Mouse (Mus musculus) limb, embryonic 13.5 days (tissue): Measurements from ENCODE around the gene Rab44. TPM values are rescaled to one million over a fixed set of nuclear protein-coding genes. Genes with fewer than 3 reads are reported as not detected.
A peak's percentile ranks its signal among the peaks of the same experiment; 100 is the strongest.

Source experiments
- ATAC-seq: fragments of 200-750 bp; cut with Nextera tagmentation; 2 replicates; pipeline ENCODE4 v1.8.0; 2017; ENCODE audit warnings: low read depth, moderate number of reproducible peaks, moderate TSS enrichment; ENCODE audit not compliant: low FRiP score
- H3K27ac ChIP-seq: fragments of 300-500 bp; sonication (generic); 2 replicates; pipeline ENCODE4 v1.5.1; 2015; ENCODE audit warnings: inconsistent platforms, mild to moderate bottlenecking, moderate library complexity
- H3K27me3 ChIP-seq: fragments of 300-500 bp; sonication (generic); 2 replicates; pipeline ENCODE4 v1.6.1; 2015; ENCODE audit warnings: mild to moderate bottlenecking, inconsistent platforms
- H3K36me3 ChIP-seq: fragments of 300-500 bp; sonication (generic); 2 replicates; pipeline ENCODE4 v1.6.1; 2015; ENCODE audit warnings: inconsistent platforms, mild to moderate bottlenecking, moderate library complexity
- H3K4me1 ChIP-seq: fragments of 300-500 bp; sonication (generic); 2 replicates; pipeline ENCODE4 v1.6.1; 2015; ENCODE audit warnings: inconsistent platforms
- H3K4me2 ChIP-seq: fragments of 300-500 bp; sonication (generic); replicated peaks from 2 replicates; pipeline ENCODE4 v1.6.1; 2015; ENCODE audit warnings: inconsistent platforms, mild to moderate bottlenecking, moderate library complexity
- H3K4me3 ChIP-seq: fragments of 300-500 bp; sonication (generic); 2 replicates; pipeline ENCODE4 v1.5.1; 2015; ENCODE audit warnings: moderate library complexity, mild to moderate bottlenecking, inconsistent platforms
- H3K9ac ChIP-seq: fragments of 300-500 bp; sonication (generic); 2 replicates; pipeline ENCODE4 v1.6.1; 2015; ENCODE audit warnings: mild to moderate bottlenecking, inconsistent platforms
- H3K9me3 ChIP-seq: fragments of 300-500 bp; sonication (generic); 2 replicates; pipeline ENCODE4 v1.6.1; 2016; ENCODE audit warnings: inconsistent platforms
- WGBS: fragments of 180-500 bp; shearing (Covaris S2); methylation state at CpG from one replicate; pipeline ENCODE4 v1.1.7; 2015; 5-methylcytosine and 5-hydroxymethylcytosine counted together
- polyA plus RNA-seq: library from polyadenylated mRNA; unstranded; fragments of >200 nt; fragmentation: Nextera tagmentation; extraction: Ambion mirVana; gene quantifications from 2 replicates; pipeline ENCODE4 v1.2.1, GENCODE M21; 2015

Gene Rab44
- polyA plus RNA-seq, 1 experiment from 2014 or later = 0.80 TPM

DNA sequence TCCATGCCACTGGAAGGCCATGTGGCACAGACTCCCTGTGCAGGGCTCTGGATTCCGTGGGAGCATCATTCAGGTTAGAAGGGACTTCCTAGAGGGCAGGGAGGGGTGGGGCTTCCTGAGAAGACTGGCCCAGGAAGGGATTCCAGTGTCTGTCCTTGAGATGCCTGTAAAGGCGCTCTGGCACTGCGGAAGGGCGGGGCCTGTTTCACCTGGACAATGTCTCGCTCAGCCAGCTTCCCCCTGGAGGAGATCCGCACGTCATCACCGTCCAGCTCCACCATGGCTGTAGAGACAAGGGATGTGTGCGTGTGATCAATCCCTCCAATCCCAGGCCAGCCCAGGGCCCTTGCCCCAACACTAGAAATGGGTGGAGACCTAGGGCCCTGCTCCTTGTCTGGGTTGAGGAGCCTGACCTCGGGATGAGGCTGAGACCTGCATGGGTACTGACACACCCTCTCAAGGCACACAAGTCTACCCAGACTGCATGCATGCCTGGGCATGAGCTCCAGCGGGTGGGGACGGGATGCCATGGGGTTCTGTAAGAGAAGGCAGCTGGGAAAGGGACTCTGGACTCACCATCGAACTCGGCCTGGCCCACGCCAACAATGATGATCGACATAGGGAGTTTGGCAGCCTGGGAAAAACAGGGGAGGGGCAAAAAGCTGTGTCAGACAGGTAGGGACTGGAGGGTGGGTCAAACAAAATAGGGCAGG is 46.0 kb downstream of the Rab44 start:
- Histone ChIP-seq H3K27ac (no peak overlapping the region), H3K4me2 (no peak overlapping the region), H3K4me1 (peaks cover 15% of the 10 kb centered on the region), H3K4me3 (no peak overlapping the region), H3K9ac (no peak overlapping the region), H3K36me3 (no peaks in the 10 kb centered on the region), H3K27me3 (peaks cover 6% of the 10 kb centered on the region), H3K9me3 (no peaks in the 10 kb centered on the region)
- no peak for ATAC-seq
- WGBS = 80% methylated on average over 16 of the region's 16 CpGs

DNA sequence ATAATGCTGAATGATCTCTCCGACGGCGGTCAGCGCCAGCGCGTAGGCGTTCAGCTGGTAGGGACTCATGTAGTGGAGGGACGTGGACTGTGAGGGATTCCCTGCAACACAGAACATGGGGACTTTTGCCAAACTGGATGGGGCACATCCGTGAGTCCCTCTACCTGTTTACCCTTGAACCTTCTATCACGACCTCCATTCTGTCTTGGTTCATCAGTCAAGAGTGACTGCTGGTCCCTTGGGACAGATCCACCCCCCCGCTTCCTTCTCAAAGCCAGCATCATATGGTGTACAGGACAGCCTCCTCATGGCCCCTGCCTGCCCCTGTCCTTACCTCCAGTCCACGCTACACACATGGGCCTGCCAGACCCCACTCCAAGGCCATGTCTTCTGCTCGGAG is 48.4 kb downstream of the Rab44 start:
- WGBS = 94% methylated on average over 13 of the region's 13 CpGs
- H3K4me3 ChIP-seq = no peak overlapping the region
- no peak overlapping the region for H3K9ac ChIP-seq
- no peak for ATAC-seq
- no peak overlapping the region for H3K27ac ChIP-seq
- peaks cover 29% of the 10 kb centered on the region for H3K27me3 ChIP-seq
- H3K9me3 ChIP-seq = no peaks in the 10 kb centered on the region
- peaks cover 21% of the 10 kb centered on the region for H3K4me1 ChIP-seq
- H3K36me3 ChIP-seq = no peaks in the 10 kb centered on the region
- H3K4me2 ChIP-seq = no peak overlapping the region

DNA sequence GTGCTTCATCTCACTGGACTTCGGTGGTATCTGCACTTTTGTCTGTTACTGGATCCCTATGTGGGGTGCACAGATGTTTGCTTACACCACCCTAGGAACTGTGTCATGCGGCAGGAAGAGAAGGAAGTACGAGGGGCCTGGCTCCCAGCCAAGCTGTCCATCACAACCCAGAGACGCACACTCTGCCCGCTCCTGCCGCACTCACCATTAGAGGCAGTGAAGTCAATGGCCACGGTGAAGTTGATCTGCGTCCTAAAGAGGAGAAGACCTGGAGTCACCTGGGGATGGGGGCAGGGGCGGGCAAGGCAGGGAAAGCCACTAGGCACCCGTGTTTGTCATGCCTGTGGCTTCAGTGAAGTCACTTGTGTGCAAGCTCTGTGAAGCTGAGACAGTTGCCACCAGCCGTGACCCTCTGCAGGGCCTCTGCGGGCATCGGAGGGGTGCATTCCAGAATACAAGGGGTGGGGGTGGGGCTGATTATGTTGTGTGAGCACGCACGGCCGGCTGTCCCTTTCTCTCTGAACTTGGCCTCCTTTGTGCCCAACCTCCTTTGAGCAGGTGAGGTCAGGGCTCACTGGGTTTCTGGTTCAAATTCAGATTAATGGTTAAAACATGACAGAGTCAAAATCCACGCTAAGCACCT is 50.6 kb downstream of the Rab44 start:
- no peak overlapping the region for H3K4me3 ChIP-seq
- no peak overlapping the region for H3K27ac ChIP-seq
- H3K9me3 ChIP-seq = no peaks in the 10 kb centered on the region
- H3K4me1 ChIP-seq = peaks cover 24% of the 10 kb centered on the region
- H3K9ac ChIP-seq = no peak overlapping the region
- ATAC-seq = no peak
- no peaks in the 10 kb centered on the region for H3K36me3 ChIP-seq
- H3K4me2 ChIP-seq = no peak overlapping the region
- WGBS = 19% methylated on average over 17 of the region's 17 CpGs
- peaks cover 32% of the 10 kb centered on the region for H3K27me3 ChIP-seq

DNA sequence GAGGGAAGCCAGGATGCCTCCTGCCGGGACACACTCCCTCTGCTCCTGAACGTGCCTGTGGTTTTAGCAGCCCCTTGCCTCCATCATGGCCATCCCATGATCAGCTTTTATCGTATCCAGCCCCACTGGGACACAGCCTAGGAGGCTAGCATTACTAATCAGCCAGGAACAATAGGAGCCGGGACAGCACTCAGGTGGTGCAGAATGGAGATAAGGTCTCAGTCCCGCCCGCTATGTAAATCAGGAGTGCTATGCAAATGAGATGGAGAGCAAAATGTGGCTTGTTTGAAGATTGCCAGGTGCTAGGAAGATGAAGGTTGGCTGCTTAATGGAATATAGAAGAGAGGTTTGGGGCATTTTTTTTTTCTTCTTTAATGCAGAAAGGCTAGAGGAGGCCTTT is 51.5 kb downstream of the Rab44 start:
- H3K27ac ChIP-seq = no peak overlapping the region
- peaks cover 24% of the 10 kb centered on the region for H3K4me1 ChIP-seq
- no peak for ATAC-seq
- H3K36me3 ChIP-seq = no peaks in the 10 kb centered on the region
- H3K27me3 ChIP-seq = peaks cover 32% of the 10 kb centered on the region
- no peaks in the 10 kb centered on the region for H3K9me3 ChIP-seq
- H3K9ac ChIP-seq = no peak overlapping the region
- 22% methylated on average over 6 of the region's 6 CpGs for WGBS
- H3K4me3 ChIP-seq = no peak overlapping the region
- H3K4me2 ChIP-seq = no peak overlapping the region

DNA sequence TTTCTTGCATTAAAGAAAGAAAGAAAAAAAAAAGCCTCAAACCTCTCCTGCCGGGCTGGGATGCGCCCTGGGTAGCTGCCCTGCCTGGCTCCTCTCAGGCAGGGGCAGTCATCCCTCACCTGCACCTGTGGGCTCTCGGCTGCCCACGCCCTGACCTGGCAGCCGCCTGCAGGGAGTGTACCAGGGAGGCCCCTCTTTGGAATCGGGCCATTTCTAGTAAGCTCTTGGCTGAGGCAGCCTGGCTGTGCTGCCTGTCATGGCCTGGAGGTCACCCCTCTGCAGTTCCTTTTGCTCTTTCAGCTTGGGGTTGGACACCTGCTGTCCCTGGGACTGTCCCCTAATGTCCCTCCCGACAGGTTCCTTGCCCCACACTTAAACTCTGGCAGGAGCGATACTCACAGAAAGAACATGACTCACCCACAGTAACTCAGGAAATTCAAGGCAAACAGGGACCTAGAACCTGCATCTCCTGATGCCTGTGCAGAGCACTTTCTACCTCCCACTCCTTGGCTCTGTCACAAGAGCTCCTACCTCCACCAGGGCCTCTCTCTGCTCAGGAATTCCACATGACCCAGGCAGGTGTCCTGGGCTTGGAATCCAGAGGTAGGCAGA is 52.1 kb downstream of the Rab44 start:
- Histone ChIP-seq H3K36me3 (no peaks in the 10 kb centered on the region), H3K9me3 (no peaks in the 10 kb centered on the region), H3K9ac (peak overlapping the region; percentile 8; the same call in 1 of the 2 replicates), H3K4me3 (no peak overlapping the region), H3K27me3 (peaks cover 32% of the 10 kb centered on the region), H3K4me2 (no peak overlapping the region), H3K27ac (no peak overlapping the region), H3K4me1 (peaks cover 24% of the 10 kb centered on the region)
- 51% methylated on average over 8 of the region's 8 CpGs for WGBS
- ATAC-seq = no peak

DNA sequence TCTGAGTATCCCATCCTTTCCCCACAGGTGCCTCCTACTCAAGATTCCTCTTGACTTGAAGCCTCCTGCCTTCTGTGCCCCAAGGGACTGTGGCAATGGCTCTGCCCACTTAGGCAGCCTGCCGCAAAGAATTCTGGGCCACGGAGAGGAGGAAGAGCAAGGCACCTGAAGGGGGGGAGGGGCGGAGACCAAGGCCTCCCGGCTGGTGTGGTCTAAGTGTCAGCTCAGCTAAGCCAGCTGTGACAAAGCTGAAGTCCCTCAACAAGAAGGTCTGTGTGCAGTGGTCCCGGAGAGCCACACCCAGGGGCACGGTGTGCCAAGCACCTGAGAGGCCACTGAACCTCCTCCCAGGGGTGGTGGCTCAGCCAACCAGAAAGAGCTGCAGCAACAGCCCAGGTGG is 53.4 kb downstream of the Rab44 start:
- Histone ChIP-seq H3K4me3 (no peak overlapping the region), H3K9me3 (no peaks in the 10 kb centered on the region), H3K4me1 (peaks cover 24% of the 10 kb centered on the region), H3K9ac (no peak overlapping the region), H3K27ac (no peak overlapping the region), H3K36me3 (no peaks in the 10 kb centered on the region), H3K27me3 (peaks cover 32% of the 10 kb centered on the region), H3K4me2 (no peak overlapping the region)
- ATAC-seq = no peak
- WGBS = 58% methylated on average over 6 of the region's 6 CpGs

DNA sequence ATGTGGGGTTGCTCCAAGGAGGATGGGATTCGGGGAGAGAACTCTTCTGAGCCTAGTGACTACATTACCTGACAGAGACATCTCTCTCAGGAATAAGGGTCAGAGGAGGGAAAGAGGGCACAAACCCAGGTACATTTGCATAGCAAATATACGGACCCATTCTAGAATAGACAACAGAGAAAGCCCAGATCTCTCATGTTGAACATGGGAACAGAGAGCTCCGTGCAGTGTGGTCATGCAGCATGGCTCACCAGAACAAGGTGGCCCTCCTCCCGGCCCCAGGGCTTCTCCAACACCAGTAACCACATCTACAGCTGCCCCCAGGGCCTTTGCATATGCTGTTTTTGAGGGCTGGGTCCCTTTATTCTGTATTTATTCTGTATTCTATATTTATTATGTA is 54.5 kb downstream of the Rab44 start:
- peaks cover 32% of the 10 kb centered on the region for H3K27me3 ChIP-seq
- ATAC-seq = no peak

DNA sequence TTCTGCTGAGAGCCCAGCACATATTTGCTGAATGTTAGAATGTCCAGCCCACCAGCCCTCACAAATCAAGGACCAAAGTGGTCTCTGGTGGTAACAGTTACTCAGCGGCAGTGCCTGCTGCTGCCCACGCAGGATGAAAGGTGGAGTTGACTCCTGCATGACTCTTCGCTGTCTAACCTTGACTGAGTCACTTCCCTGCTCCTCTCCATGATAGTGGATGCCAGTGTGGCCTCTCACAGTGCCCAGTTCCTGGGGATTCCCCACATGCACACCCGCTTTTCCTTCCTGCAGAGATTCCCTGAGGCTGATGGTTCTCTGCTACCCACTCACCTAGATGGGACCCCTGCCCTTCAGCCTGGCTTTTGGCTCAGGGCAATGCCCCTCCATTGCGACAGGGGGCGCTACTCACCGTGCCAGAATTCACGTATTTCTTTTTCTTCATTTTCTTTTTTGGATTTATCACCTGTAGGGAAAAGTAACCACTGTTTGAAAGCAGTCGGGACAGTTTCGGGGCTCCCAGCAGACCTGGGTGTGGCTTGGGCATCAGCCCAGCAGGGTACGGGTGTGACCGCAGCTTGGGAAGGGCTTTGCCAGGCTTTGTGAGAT is 55.2 kb downstream of the Rab44 start:
- no peaks in the 10 kb centered on the region for H3K9me3 ChIP-seq
- H3K9ac ChIP-seq = no peak overlapping the region
- no peak overlapping the region for H3K4me3 ChIP-seq
- WGBS = 70% methylated on average over 12 of the region's 12 CpGs
- H3K4me2 ChIP-seq = no peak overlapping the region
- H3K4me1 ChIP-seq = peaks cover 24% of the 10 kb centered on the region
- no peak for ATAC-seq
- H3K27ac ChIP-seq = no peak overlapping the region
- H3K27me3 ChIP-seq = peaks cover 29% of the 10 kb centered on the region
- no peaks in the 10 kb centered on the region for H3K36me3 ChIP-seq

More for the DNA sequence above, 54.5 kb downstream of the Rab44 start:
- 85% methylated on average over 4 of the region's 4 CpGs for WGBS
- Histone ChIP-seq H3K27ac (no peak overlapping the region), H3K4me1 (peaks cover 24% of the 10 kb centered on the region), H3K4me3 (no peak overlapping the region), H3K9ac (no peak overlapping the region), H3K4me2 (no peak overlapping the region), H3K36me3 (no peaks in the 10 kb centered on the region), H3K9me3 (no peaks in the 10 kb centered on the region)

DNA sequence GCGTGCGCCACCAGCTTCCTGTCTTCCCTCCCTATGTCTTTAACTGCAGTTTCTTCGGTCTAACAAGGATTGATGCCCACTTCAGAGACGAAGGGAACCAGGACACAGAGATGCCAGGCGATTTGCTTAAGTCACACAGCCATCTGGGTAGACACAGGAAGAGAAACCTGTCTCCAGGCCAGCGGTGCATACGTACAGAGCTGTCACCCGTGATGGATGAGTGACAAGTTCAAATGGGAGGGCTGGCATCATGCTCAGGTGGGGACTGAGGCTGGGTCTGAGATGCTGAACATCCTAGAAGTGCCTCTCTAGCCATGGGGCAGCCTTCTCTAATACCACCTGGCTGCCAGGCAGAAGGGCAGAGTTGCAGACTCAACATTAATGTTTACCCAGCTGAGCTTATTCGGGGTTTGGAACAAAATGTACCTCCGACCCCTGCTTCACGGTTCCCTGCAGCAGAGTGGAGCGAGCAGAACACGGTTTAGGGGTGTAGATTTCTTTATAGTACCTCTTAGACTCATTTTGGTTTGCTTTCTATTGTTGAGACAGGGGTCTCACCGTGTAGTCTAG is 56.6 kb downstream of the Rab44 start:
- no peak overlapping the region for H3K4me2 ChIP-seq
- H3K36me3 ChIP-seq = no peaks in the 10 kb centered on the region
- H3K4me1 ChIP-seq = peaks cover 14% of the 10 kb centered on the region
- H3K9me3 ChIP-seq = no peaks in the 10 kb centered on the region
- H3K27ac ChIP-seq = no peak overlapping the region
- peaks cover 19% of the 10 kb centered on the region for H3K27me3 ChIP-seq
- H3K4me3 ChIP-seq = no peak overlapping the region
- no peak for ATAC-seq
- no peak overlapping the region for H3K9ac ChIP-seq
- WGBS = 74% methylated on average over 14 of the region's 14 CpGs

DNA sequence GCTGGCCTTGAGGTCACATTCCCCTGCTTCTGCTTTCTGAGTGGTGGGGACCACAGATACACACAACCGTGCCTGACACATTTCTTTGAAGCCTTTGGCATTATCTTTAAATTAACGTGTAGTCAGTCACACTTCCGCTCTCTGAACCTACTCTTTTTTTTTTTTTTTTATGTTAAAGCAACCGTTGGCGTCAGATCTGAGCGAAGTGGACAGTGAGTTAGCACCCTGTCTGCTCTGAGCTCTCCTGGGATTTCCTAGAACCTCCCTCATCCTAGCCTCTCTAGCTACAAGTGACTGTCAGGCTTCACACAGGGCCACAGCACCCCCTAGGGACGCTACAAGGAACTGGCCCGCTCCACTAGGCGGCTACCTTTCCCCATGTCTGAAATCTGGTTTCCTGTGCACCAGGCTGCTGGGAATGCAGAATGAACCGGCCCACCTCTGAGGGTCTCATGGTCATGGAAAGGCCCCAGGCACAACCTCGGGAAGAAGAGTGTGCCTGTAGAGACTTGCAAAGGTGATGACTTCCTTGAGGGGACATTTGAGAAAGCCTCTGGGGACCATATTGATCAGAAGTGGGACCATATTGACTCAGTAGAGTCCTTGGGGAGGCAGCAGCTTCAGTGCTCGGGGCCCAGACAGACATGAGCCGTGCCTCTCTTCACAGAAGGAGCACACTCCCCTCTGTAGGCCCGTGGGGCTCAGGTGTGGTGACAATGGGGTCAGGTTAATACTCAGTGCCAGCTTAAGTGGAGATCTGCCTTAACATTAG is 57.2 kb downstream of the Rab44 start:
- Histone ChIP-seq H3K36me3 (no peaks in the 10 kb centered on the region), H3K4me1 (peaks cover 10% of the 10 kb centered on the region), H3K9ac (no peak overlapping the region), H3K4me3 (no peak overlapping the region), H3K27ac (no peak overlapping the region), H3K9me3 (no peaks in the 10 kb centered on the region), H3K4me2 (no peak overlapping the region), H3K27me3 (peaks cover 13% of the 10 kb centered on the region)
- 22% methylated on average over 14 of the region's 14 CpGs for WGBS
- ATAC-seq = no peak

DNA sequence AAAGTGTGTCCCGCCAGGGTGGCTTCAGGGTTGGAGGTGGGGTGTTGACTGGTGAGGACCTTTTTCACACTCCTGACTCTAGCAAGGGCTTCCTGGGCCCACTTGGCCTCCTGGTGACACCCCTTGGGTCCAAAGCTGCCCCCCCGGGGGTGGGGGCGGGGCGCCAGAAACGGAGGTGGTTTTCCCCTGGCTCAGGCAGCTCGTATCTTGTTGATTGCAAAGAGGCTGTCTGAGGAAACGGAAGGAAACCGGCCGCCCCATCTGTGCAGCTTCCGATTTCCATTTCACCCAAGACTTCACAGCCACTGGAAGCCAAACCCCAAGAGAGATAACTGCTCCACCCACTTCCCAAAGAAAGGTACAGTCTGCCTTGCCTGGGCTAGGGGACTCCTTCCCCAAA is 58.1 kb downstream of the Rab44 start:
- Histone ChIP-seq H3K4me3 (no peak overlapping the region), H3K27me3 (0 out of 2 replicates have a peak, but pooled peaks cover 5% of the 10 kb centered on the region), H3K27ac (no peak overlapping the region), H3K9me3 (no peaks in the 10 kb centered on the region), H3K4me2 (no peak overlapping the region), H3K9ac (no peak overlapping the region), H3K4me1 (peaks cover 15% of the 10 kb centered on the region), H3K36me3 (no peaks in the 10 kb centered on the region)
- 44% methylated on average over 10 of the region's 10 CpGs for WGBS
- no peak for ATAC-seq
